Mouse (Mus musculus): Measurements from ENCODE around the gene Tirap.
A peak's percentile ranks its signal among the peaks of the same experiment; 100 is the strongest.
"Not testable (repeated sequence)": the region's sequence is repeated elsewhere in the genome, so short reads cannot be mapped to it uniquely, and the experiment has no call there.

The Tirap gene

DNA sequence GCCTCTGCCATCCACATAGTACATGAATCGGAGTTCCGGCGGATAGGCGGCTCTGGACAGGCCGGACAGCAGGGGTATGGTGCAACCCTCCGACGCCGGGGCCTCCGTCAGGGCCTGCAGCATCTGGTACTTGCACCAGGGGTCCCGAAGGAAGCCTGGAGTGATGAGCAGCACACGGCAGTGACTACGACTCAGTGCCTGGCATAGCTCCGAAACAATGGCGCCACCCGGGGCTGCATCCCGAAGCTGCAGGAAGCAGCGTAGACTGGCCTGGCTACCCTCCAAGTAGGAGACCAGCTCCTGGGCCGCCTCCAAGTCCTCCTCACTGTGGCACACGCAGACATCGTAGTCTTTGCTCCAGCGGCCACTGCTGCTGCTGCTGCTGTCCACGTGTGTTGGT is 11.4 kb downstream of the Tirap start:
- peak; percentile 33 to 67 for DNase-seq

DNA sequence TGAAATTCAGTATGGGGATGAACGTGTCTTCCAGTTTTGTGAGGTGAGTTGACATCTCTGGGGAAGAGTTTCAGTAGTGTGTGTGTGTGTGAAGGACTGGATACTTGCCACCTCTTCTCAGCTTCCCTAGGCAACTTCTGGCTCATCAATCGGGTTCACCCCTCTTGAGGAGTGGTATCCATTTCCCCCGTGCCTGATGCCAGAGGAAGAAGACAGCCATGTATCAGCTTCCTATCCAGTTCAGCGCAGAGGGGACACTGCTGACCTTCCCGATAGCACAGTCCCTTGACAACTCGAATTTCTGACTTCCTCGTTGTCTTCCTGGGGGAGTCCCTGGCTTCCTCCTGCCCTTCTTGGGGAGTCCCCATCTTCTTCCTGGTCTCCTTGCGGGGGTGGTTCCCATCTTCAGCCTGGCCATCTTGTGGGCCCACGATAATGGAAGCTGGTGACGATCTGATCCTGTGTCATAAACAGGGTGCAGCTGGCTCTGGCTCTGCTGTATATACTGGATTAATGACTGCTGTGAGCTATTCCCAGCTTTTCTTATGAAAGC is 12.7 kb downstream of the Tirap start:
- no peak for DNase-seq

DNA sequence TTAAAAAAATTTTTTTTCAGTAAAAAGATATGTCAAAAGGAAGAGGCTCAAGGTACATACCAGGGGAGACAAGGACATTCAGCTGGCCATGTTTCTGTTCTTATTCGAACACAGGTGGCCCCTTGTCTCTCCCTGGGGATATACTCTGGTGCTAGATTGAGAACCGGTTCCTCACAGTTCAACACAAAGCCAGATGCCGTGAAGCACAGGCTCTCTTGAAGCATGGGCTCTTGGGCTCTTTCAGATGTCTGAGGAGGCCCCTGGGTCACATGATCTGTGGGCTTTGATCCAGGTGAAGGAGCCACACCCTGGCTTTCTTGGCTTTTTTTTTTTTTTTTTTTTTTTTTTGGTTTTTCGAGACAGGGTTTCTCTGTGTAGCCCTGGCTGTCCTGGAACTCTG is 13.7 kb downstream of the Tirap start:
- no peak for DNase-seq

DNA sequence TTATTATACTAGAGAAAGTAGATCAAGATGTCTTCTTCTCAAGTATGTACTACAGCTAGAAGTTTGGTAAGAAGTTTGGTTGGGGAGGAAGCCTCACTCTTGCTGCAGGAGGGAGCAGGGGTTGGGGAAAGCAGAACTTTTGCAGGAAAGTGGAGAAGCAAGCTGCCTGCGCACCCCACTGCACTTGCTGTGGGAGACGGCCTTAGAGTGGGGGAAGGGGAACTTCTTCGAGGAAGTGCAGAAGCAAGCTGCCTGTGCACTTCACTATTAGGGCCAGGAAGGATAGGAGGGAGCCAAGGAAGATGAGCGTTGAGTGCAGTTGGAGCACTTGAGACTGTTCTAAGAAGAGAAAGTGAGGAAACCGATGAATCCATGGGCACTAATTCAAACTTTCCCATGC is 16.7 kb downstream of the Tirap start:
- no peak for DNase-seq

DNA sequence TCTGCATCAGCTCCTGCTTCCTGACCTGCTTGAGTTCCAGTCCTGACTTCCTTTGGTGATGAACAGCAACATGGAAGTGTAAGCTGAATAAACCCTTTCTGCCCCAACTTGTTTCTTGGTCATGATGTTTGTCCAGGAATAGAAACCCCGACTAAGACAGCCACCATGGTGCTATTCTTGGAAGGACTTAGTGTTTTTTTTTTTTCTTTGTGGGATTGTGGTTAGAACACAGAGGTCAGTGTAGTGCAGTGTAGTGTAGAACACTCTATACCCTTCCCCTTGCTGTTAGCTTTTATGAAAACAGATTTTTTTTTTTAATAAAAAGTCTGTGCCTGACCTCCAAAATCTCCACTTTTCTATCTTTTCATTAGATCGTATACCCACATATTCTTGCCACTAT is 17.3 kb downstream of the Tirap start:
- no peak for DNase-seq

DNA sequence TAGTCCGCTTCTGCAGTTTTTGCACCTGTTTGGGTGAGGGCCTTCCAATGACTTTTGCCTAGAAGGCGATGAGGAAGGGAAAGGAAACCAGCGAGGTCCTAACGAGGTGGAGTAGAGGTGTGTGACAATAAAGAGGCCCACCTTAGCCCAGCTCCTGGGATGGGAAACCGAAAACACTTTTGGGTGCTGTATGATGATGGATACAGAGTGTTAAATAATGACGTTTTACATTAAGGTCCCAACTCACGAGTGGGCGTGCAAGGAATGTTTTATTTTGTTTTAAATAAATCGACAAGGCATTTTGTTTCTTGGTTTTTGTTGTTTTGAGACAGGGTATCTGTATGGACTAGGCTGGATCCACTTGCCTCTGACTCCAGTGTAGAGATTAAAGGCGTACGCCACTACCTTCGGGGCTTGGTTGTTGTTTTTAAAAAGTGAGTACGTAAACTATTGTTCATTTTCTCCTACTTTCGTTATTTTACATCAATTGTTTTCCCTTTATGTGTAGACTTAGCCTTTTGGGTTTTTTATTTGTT is 23.9 kb downstream of the Tirap start:
- DNase-seq, result no peak

DNA sequence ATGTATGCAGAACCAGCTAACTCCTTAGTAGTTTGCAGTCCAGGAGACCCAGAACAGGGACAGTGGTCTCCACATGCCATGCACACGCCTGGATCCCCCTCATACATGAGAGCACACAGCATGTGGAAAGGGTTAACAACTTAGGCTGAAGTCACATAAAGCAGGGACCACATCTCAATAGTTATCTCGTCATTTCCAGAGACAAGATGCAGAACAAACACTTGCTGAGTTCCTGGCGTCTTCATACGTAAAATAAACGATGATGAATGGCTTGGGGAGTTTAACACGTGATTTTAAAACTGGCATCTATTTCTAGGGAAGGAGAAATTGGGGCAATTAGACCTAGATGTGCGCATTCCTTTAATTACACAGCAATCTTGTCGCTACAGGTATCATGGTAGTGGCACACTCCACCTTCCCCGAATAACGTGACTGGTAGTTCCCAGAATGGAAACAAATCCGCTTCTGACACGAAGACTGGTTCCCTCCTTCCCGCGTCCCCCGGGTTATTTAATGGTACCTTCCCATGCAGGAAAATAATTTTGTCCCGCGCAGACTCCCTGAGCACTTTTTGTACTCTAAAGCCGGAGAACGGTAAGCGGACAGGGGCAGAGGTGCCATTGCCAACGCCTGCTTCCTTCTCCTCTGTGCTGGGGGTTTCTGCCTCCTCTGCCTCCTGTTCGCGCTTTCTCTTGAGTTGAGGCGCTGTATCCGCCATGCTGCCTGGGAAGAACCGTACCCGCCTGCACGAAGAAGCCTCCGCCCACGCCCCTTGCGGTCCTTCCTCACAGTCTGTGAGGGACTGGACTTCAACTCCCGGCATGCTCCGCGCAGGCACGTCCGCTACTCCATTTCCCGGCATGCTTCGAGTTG is 24.6 kb downstream of the Tirap start, which contains the start of gene Dcps:
Dcps (minus strand) TSS at position 811 of the 873 bp plus-strand sequence.
- peak; percentile 97 to 98 for DNase-seq

DNA sequence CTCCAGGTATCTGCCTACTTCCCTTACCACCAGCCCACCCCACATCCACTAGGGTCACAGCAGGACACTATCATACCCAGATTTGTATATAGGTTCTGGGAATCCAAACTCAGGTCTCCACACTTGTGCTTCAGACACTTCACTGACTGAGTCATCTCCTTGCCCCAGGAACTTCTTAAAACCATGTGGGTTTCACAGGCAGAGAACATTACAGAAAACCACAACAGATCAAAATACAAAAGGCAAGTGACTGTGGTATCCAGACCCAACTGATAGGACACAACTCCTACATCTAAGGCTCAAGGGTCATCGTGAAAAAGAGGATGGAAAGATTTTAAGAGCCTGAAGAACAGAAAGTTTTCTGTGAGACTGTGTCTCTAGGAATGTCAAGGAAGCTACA is 26.8 kb downstream of the Tirap start:
- DNase-seq, result no peak

DNA sequence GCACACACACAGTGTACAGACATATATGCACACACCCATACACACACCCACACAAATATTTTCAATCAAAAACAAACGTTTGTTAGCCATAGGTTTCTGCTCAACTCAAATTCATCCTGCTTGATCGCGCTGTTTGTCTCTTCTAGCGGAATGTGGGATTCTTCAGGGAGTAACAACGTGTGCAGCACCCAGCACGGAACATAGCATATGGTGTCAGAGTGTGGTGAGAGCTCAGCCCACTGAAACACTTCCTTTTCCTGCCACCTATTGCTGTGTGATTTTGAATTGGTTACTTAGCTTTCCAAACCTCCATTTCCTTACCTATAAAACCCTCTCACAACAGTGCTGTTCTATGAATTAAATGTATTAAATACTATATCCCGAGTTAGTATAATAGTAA is 30.0 kb downstream of the Tirap start:
- no peak for DNase-seq

DNA sequence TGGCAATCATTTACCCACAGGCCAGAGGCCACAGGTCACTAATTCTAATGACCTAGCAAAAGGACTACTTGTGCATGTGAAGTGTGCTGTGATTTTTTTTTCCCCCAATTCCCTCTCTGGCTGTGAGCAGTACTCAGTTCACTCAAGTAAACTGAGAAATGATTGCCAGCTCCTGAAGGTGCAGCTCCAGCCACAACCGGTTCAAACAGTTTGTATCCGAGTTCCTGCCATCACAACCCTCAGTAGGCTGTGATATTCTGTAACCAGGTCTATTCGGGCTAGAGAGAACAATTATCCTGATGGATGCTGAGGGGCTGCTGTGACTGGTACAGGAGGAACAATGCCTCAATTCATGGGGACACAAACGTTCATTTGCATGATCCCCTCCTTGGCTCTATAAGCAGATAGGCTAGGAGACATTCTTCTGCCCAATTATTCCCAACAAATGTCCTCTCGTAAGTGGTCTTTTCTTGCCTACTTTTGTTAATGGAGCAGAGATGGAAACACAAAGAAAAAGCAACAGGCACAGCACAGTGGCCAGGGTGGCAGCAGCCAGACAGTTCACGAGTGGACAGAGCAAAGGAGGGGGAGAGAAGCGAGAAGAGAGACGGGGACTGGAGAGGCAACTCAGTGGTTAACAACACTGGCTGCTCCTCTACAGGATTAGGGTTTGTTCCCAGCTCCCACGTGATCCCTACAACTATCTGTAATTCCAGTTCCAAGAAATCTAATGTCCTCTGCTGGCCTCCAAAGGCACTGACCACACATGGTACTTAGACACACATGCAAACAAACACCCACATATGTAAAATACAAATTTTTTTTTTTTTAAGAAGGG is 33.1 kb downstream of the Tirap start:
- DNase-seq, result peak; percentile 74 to 87

DNA sequence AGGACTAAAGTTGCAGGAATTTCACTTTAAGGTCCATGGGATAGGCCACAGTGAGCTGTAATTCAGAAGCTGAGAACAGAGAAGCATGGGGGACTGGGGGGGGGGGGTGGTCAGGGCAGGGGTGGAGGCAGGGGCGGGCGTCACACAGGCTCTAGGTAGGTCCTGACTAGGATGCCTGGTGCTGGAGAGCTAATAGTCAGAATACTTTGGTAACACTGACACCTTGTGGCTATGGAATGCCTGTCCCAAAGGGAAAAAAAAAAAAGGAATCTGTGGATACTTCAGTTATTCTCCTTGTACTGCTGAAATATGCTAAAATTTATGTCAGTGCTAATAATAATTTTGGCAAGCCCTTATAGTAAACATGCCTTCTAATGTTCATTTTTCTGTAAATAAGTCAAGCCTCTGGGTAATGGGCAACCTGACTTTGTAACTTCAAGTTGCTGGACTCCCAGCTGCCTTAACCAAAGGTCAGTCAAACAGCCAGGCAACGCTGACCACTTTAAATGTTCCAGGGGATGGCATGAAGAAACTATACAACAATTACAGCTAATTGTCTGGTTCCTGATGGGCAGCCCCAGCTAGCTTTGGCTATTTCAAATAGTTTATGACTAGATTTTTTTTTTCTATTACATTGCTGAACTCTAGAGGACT is 33.8 kb downstream of the Tirap start:
- DNase-seq, result peak; percentile 42 to 60

DNA sequence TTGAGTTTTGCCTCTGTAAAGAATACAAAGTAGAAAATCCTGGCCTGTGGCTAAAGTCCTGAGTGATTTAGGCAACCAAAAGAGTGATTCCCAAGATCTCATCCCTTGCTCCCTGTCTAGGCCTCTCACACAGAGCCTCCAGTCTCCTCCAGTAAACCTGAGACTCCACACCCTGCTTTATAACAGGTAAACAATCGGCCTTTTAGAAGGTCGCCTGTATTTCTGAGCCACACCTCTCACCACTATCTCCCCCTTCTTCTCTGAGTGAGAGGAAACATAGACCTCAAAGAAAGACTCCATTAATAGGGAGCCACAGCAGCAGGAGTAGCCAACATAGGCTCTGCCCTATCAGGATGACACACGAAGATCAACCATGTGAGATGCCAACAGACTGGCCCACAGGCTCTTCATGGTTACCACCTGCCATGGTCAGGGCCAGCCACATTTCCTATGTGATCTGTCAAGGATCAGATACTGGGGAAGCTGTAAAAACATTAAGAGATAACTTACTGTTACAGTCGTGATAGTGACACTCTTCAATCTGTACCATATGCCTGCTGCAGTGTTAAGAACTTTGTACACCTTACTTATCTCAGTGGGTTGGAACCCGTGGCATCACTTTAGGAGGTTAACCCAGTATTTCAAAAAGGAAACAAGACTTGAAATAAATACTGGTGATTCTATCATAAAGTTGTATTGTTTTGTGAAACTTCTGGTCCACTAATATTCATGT is 35.8 kb downstream of the Tirap start:
- DNase-seq, result no peak

DNA sequence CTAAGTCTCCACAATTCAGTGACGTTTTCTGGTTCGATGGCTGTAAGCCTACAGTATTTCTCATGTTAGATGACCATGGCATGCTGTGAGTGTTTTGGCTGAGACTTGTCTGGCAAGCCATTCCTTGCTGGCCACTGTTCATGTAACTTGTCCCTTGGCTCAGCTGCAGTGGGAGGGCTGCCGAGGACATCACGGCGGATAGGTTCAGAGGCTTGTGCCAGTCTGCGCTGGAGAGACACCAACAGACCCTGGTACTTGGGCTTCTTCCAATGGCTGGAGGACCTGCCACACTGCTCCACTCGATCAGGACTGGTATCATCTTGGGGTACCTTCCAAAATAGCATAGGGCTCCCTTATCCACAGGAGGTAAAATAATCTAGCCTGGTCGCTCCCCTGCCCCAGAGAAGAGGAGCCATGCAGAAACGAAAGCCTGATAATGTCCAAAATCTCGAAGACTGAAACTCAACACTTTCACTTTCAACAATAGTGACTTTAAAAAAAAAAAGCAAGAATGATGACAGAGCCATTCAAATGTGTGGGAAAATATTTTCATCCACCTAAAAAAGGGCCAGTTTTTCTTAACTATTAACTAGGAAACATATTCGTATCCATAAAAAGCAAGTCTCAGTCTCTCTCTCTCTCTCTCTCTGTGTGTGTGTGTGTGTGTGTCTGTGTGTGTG is 36.9 kb downstream of the Tirap start:
- DNase-seq, result peak; percentile 34 to 64

DNA sequence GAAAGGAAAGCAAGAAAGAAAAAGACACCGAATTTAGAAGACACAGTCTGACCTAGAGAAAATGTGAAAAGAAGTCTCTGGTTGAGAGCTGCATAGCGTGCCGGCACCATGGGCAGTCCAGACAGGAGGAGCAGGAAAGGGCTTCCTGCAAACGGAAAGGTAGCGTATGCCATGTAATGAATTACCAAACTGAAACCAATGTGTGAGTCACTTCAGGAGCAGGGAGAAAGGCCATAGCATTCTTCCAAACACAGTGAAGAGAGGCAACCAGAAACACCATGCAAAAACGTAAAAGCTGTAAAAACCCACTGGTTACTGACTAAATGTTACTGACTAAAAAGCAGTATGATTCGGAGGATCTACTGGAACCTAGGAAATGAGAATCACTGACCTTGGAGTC is 38.4 kb downstream of the Tirap start:
- DNase-seq, result peak; percentile 29 to 35

DNA sequence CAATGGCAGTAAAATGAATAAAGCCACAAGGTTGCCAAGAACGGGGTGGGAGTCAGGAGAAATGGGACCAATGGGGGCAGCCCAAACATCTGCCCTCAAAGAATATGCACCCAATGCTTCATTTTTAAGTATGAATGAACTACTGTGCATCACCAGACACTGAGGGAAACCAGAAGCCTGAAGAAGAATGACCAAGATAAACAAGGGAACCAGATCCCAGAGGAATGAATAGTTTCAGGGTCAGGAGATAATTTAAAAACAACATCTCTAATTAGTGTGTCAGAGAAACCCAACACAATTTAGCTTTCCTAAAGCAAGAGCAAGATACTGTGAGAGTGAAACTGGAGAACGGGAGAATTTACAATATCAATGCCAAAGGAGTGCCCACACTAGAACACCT is 39.4 kb downstream of the Tirap start:
- DNase-seq, result no peak

DNA sequence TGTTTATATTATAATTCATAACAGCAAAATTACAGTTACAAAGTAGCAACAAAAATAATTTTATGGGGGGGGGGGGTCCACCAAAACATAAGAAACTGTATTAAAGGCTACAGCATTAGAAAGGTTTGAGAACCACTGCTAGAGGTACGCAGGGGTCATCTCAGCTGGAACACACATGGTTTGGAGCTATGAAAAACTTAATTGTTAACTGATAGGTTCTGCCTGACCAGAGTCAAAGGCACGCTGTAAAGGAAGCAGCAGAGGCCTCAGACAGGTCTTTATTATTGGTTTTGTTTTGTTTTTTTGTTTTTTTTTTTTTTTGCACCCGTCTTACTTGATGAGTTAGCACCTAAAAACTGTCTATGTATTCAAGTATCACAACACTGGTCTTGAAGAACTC is 41.6 kb downstream of the Tirap start:
- peak in 1 of 2 experiments; percentile 19 for DNase-seq

DNA sequence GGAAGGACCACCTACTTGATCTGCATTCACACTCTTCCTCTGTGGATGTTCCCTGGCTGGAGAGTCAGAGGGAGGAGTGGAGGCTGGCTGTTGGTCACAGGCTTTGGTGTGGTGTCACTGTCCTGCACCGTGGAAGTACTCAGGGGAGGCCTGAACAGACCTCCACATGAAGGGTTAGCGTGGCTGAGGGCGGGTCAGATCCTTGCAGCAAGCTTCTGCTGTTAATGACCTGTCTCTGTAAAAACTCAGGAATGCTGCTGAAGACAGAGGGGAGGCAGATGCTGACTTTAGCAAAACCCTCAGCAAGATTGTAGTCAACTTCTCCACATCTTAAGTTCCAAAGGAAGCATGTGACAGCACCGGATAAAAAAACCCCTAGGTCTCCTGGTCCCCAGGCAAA is 43.2 kb downstream of the Tirap start:
- DNase-seq, result peak in 1 of 2 experiments; percentile 14

DNA sequence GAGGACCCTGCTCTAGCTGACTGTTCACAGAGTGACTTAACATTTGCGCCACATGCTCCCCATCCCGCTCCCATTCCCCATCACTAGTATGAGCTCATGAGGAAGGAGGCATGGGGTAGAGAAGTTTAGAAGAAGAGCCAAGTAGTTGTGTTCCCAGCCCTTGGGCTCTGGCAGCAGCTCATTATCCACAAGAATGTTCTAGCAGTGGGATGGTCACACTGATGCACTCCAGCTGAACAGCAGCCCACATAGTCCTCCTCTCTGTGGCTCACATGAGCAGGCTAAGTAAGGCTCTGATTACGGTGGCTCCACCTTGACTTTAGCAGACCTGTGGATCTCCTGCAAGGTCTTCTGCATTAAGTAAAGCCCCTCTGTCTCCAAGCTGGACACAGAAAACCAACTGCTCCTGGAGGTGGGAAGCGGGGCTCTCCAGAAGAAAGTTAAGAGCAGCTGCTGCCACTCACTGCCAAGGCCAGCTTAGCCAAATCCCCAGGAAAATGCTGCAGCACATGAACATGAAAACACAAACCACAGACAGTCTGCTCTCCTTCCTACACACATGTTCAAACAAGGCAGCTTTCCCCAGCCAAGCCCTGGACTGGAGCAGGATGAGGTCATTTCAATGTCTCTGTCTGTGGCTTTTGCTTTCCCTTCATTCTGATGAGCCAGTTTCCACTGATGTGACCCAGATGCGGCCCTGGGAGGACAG is 43.9 kb downstream of the Tirap start:
- DNase-seq, result no peak

DNA sequence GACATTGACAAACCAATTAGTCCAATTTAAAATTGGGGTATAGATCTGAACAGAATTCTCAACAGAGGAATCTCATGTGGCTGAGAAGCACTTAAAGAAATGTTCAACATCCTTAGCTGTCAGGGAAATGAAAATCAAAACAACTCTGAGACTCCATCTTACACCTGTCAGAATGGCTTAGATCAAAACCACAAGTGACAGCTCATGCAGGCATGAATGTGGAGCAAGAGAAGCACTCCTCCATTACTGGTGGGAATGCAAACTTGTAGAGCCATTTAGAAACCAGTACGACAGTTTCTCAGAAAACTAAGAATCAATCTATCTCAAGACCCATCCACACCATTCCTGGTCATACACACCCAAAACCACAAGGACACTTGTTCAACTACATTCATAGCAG is 47.2 kb downstream of the Tirap start:
- DNase-seq, result no peak

DNA sequence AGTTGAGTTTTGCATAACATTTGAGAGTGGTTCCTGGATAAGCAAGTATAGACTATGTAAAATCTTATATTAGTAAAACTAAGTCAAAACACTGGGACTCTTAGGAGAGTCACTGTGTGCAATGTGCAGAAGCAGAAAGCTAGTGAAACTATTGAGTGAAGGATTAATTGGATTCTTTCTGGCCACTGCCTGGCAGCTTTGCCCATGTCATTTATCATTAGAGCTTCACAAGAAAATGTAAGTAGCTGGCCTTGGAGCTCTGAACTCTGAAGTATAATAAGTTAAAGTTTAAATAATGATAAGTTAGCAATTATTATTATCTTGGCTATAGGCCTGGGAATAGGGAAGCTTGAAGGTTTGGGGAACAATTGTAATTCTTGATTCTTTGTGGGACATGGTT is 51.3 kb downstream of the Tirap start:
- DNase-seq, result not testable (repeated sequence)

DNA sequence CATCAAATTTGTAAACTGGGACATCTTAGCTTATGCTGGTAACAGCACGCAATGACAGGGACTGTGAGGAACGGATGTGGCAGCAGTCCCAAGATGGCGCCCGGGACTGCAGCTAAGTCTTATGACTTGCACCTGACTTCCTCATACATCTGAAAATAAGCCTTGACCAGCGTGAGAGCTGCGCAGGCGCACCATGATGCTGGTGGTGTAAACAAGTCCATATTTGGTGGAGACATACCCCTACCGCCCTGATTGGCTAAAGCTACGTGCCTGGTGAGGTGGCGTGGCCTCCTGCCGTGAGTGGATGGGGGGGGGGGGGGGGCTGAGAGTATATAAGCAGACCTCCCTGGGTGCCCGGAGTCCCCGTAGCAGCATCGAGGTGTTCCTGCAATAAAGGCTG is 52.8 kb downstream of the Tirap start:
- DNase-seq, result not testable (repeated sequence)

Measured in kidney, postnatal 36 days (tissue).